Mouse (Mus musculus): ENCODE measurements around the gene Ap1g1.

The Ap1g1 gene

GRCm38 (mm10) chr8:109790938-109791337 lies 12.6 kb downstream of the Ap1g1 start:
- DNase-seq: no peak

- peak in 1 of 2 experiments; percentile 51 for DNase-seq
These were observed 16.8 kb downstream of the Ap1g1 start for GRCm38 (mm10) chr8:109795166-109795565.

- no peak for DNase-seq
These were observed 20.4 kb downstream of the Ap1g1 start for GRCm38 (mm10) chr8:109798721-109799120.

- no peak for DNase-seq
These were observed 20.9 kb downstream of the Ap1g1 start for GRCm38 (mm10) chr8:109799245-109799644.

- no peak for DNase-seq
These were observed 22.0 kb downstream of the Ap1g1 start for GRCm38 (mm10) chr8:109800325-109800724.

- peak in 1 of 2 experiments; percentile 43 for DNase-seq
These were observed 24.9 kb downstream of the Ap1g1 start for GRCm38 (mm10) chr8:109803211-109803610.

GRCm38 (mm10) chr8:109803801-109804200 lies 25.4 kb downstream of the Ap1g1 start:
- DNase-seq: peak in 1 of 2 experiments; percentile 77

- no peak for DNase-seq
These were observed 28.2 kb downstream of the Ap1g1 start for GRCm38 (mm10) chr8:109806522-109806921.

- no peak for DNase-seq
These were observed 29.2 kb downstream of the Ap1g1 start for GRCm38 (mm10) chr8:109807401-109808119.

- DNase-seq: no peak
These were observed 29.7 kb downstream of the Ap1g1 start for GRCm38 (mm10) chr8:109808120-109808447.

GRCm38 (mm10) chr8:109810434-109810833 lies 32.1 kb downstream of the Ap1g1 start:
- DNase-seq: peak; percentile 46 to 51

GRCm38 (mm10) chr8:109815268-109815667 lies 36.9 kb downstream of the Ap1g1 start:
- no peak for DNase-seq

- DNase-seq: no peak
These were observed 39.6 kb downstream of the Ap1g1 start for GRCm38 (mm10) chr8:109817933-109818332.

- peak; percentile 57 to 75 for DNase-seq
These were observed 45.2 kb downstream of the Ap1g1 start for GRCm38 (mm10) chr8:109823561-109823960.

GRCm38 (mm10) chr8:109839822-109840221 lies 61.5 kb downstream of the Ap1g1 start:
- no peak for DNase-seq

GRCm38 (mm10) chr8:109842468-109842867 lies 64.1 kb downstream of the Ap1g1 start:
- no peak for DNase-seq

GRCm38 (mm10) chr8:109847866-109848265 lies 69.5 kb downstream of the Ap1g1 start:
- no peak for DNase-seq

GRCm38 (mm10) chr8:109848981-109849380 lies 70.6 kb downstream of the Ap1g1 start:
- DNase-seq: no peak

- peak; percentile 76 to 85 for DNase-seq
These were observed 75.1 kb downstream of the Ap1g1 start for GRCm38 (mm10) chr8:109853423-109853822.

- DNase-seq: no peak
These were observed 76.2 kb downstream of the Ap1g1 start for GRCm38 (mm10) chr8:109854522-109854921.

GRCm38 (mm10) chr8:109855451-109855850 lies 77.1 kb downstream of the Ap1g1 start:
- DNase-seq: no peak

GRCm38 (mm10) chr8:109863398-109863797 lies 85.0 kb downstream of the Ap1g1 start:
- peak; percentile 72 to 75 for DNase-seq

GRCm38 (mm10) chr8:109864798-109865197 lies 86.4 kb downstream of the Ap1g1 start:
- DNase-seq: no peak

- no peak for DNase-seq
These were observed 87.2 kb downstream of the Ap1g1 start for GRCm38 (mm10) chr8:109865536-109865935.

- DNase-seq: no peak
These were observed 88.3 kb downstream of the Ap1g1 start for GRCm38 (mm10) chr8:109866690-109867089.
